Mouse (Mus musculus) urinary bladder, postnatal 4 days (tissue): ENCODE results near the gene Kif26a.

ENCODE experiments used
- DNase-seq, 2 experiments: peaks; one replicate each; pipeline ENCODE4 v3.0.0; 2021 to 2022; ENCODE audit warnings: low spot score in 2 of 2

Gene Kif26a

DNA sequence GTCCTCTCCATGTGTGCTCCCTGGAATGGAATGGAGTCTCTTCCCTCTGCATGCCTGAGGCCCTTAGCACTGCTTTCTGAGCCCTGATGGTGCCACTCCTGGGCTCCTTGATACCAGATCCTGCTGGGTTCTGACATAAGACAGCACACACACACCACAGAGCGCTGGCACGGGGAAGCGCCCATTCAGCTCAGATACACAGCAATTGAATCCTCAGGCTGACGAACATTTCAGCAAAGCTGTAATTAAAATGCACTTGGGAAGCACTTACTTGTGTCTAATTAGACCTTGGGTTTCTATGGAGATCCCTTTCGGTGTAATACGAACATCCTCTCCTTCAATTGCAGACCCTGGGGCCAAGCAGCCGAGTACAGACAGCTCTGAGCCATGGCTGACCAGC lies 71.0 kb downstream of the Kif26a start:
- no peak for DNase-seq

DNA sequence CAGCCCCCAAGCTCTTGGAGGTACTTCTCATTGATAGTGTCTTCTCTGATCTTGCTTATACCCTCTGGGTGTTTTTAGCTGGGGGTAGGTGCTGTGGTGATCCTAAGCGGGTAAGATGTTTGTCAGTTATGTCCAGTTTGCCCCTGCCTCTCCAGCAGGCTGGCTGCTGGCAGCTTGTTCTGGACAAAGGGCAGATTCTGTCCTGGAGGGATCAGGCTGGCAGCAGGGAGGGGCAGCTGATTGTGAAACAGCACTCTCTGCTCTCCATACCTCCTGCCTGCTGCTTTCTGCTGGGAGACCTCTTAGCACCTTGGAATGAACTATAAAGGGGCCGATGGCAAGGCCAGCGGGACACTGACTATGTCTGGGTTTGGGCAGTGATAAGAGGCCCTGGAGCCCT lies 71.7 kb downstream of the Kif26a start:
- DNase-seq: no peak

DNA sequence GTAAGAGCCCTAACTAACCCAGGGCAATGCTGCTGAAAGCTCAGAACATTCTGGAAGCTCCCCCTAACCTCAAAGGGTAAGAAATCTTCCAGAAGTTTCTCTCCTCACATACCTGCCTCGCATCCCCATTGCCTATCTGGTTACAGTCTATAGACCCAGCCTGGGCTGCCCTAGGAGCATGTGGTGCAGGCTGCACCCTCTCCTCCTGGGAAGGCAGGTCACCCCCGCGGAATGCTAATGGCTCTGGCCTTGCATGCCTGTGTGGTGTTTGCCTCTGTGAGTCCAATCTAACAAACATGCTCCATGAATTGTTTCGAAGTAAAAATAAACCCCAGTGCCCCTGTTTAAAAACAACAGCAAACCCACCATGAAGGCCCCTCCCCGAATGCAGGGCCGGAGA lies 75.3 kb downstream of the Kif26a start:
- no peak for DNase-seq

DNA sequence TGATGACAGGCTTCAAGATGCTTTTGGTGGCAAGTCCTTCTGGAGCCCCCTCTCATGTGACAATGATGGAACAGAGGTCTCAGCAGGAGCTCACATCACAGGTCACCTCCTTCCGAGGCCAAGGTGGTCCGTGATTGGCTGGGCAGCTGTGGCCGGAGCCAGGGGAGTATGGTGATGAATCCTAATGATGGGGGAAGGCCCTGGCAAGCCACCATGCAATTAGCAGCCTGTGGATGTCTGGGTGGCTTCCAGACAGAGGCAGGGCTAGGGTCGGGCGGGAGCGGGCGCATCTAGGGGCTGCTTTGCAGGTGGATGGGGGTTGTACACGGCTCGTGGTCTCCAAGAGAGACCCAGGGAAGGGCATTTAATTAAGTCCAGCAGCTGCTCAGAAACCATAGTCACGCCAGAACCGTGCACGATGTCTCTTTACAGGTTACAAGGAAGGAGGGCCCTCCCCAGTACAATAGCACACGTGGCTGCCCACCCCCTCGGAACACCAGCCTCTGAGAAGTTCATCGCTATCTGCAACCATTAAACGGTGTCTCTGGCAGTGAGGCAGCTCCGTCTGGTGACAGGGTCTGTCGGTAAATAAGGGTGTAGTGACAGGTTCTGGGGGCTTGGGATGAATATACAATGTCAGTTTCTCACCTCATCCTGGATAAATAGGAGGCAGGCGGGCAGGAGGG lies 75.9 kb downstream of the Kif26a start:
- no peak for DNase-seq

DNA sequence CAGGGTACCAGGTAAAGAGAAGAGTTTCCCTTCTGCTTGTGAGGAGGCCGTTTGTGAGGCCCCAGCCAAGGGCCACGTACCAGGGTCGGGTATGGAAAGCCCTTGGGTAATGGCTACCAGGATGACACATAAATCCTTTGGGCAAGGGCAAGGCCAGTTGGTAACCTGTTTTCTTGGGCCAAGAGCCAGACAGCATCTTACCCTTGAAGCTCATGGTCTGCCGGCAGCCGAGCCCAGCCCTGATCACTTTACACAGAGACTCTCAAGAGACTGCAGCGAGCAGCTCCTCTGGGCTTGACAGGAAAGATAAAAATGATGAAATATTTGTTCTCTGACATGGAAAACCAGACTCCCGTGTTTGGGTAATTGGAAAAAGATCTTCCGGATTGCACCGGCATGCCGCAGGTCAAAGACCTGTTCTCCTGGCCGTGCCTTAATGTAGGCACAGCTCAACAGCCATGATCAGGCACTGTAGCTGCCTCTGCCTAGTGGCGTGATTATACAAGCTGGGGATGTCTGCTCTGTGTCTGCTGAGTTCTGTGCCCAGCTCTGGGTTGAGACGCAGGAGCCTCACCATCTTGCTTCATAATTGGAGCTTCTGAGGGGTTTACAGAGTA lies 77.8 kb downstream of the Kif26a start:
- DNase-seq: no peak

DNA sequence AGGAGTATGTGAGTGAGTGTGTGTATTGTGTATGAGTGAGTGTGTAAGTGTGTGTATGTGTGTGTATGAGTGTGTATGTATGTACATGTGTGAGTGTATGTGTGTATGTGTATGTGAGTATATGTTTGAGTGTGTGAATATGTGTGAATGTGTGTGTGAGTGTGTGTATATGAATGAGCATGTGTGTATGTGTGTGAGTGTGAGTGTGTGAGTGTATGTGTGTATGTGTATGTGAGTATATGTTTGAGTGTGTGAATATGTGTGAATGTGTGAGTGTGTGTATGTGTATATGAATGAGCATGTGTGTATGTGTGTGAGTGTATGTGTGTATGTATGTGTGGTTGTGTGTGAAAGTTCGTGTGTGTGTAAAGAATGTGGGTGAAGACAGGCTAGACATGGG lies 80.2 kb downstream of the Kif26a start:
- no peak for DNase-seq

DNA sequence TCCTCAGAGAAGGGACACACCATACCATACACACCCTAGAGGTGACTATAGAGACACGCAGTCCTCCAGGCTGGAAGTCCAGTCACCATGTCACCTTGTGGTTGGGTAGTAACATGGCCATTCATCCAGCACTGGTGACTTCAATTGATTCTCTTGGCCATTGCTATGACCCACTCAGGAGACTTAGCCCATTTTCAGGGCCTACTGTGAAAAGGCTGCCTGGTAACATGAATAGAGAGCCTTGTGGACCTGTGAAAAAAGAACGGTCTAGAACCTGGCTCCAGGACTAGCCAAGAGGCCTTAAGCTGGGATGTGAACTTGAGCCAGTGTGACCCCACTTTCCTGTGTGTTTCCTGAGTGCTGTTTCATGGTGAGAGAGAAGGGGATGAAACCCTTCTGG lies 80.6 kb downstream of the Kif26a start:
- DNase-seq: no peak

DNA sequence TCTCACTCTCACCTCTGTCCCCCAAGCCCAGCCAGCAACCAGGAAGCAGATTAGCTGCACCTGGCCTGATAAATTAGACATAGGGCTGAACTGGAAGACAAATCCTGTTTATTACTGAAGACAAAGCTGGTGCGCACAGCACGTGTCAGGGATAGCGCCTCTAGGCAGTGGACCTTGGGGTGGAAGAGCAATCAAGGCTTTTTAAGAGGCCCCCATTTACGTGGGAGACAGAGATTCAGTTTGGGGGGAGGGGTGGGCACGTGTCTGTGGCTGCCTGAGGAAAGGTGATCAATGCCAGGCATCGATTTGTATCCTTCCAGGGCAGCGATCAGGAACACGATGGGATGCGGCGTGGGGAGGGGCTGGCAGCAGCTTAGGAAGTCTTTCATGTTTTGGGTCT lies 83.1 kb downstream of the Kif26a start:
- no peak for DNase-seq

DNA sequence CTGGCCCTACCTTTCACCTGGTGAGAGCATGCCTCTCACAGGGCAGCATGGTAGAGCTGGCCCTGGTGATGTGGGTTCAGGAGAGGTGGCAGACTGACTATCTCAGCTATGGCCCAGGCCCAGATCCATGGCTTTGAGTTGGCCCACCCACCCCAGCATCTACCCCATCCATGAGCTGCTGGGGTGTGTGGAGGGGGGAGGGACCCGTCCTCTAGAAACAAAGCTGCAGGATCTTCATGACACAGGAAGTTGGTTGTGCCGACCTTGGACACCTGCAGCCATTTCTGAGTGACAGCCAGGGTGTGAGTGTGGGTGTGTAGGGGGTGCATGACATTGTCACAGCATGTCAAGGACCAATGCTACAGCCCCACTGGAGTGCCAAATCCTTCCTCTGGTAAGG lies 84.2 kb downstream of the Kif26a start:
- DNase-seq: no peak
